Comparison of ENCODE assay signal across 14 mouse cellular contexts in the genomic region with DNA sequence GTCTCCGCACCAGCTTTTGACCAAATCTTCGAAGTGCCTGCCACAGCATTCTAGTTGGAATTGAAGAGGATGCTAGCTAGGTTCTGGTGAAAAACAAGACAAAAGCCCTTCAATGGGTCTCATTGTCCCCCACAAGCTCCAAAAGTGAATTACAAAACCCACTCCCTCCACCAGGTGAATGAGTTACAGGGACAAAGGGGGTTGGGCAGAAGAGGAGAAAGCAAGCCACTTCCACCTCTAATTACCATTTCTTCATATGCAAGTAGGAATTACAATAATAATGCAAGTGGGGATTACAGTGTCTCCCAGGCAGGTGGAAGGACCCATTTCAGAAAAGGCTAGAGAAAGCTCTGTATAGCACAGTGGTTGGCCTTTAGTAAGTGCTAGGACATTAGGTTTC. TPM values are rescaled to one million over a fixed set of nuclear protein-coding genes. Genes with fewer than 3 reads are reported as not detected.
DNase-seq lines count a peak whose midpoint lies in the region; ATAC-seq and TF ChIP-seq lines count a peak whose summit lies in the region.
"Had no signal": no experiment of that assay in that cellular context is flagged by ENCODE, and none has a peak within 500 bp of the region (broad histone marks: within the 10 kb centered on the region; RNA-seq: fewer than 3 reads in every experiment).

No protein-coding gene starts in this region.

- no peak for TF ChIP-seq RAD21 in CH12.LX (IDR thresholded peaks at IDR 0.05; ENCODE audit: low read depth, low read length)

- H3K4me2 ChIP-seq in intestine, embryonic 15.5 days (replicated peaks), result peak overlapping the region; percentile 56; the same call in 1 of the 2 replicates
- H3K4me2 ChIP-seq in intestine, embryonic 16.5 days (ENCODE audit: low read depth, low read length), result no peak overlapping the region
- peak overlapping the region; percentile 67 for H3K4me2 ChIP-seq in CH12.LX (ENCODE audit: insufficient read depth, low read depth, poor library complexity, severe bottlenecking)
- 0 out of 2 replicates have a peak overlapping the region, but pooled peaks have one; percentile 49 for H3K4me2 ChIP-seq in forebrain, postnatal 0 days (ENCODE audit: low read depth)

- no peak for TF ChIP-seq POLR2A in CH12.LX (IDR thresholded peaks at IDR 0.05; ENCODE audit: low read depth, low read length)

- 0 out of 2 replicates have a peak, but pooled peaks cover 6% of the 10 kb centered on the region for H3K27me3 ChIP-seq in intestine, embryonic 15.5 days (replicated peaks)
- peaks cover 11% of the 10 kb centered on the region for H3K27me3 ChIP-seq in intestine, embryonic 16.5 days (replicated peaks; ENCODE audit: control insufficient read depth, insufficient read depth, low read length)
- H3K27me3 ChIP-seq in CH12.LX (replicated peaks) (no peaks in the 10 kb centered on the region), E14TG2a.4 (ENCODE audit: insufficient read depth, low read length) (no peaks in the 10 kb centered on the region)
- H3K27me3 ChIP-seq in forebrain, postnatal 0 days (ENCODE audit: insufficient read depth, low read length), result no peaks in the 10 kb centered on the region

- H3K36me3 ChIP-seq in intestine, embryonic 15.5 days, result no peaks in the 10 kb centered on the region
- no peaks in the 10 kb centered on the region for H3K36me3 ChIP-seq in intestine, embryonic 16.5 days (ENCODE audit: control insufficient read depth, insufficient read depth, low read length)
- H3K36me3 ChIP-seq in CH12.LX (replicated peaks in 1 of 2; ENCODE audit: control insufficient read depth in 1 of 2, insufficient read depth in 1 of 2, low read length in 1 of 2) (peaks cover 34 to 38% of the 10 kb centered on the region in 2 experiments), E14TG2a.4 (ENCODE audit: insufficient read depth, low read length) (peaks cover 43% of the 10 kb centered on the region)
- H3K36me3 ChIP-seq in forebrain, postnatal 0 days (ENCODE audit: insufficient read depth), result no peaks in the 10 kb centered on the region

- H3K9me3 ChIP-seq in intestine, embryonic 15.5 days, result no peaks in the 10 kb centered on the region
- H3K9me3 ChIP-seq in intestine, embryonic 16.5 days (ENCODE audit: control insufficient read depth, low read length), result no peaks in the 10 kb centered on the region
- H3K9me3 ChIP-seq in CH12.LX (replicated peaks; ENCODE audit: low read length), result no peaks in the 10 kb centered on the region
- no peaks in the 10 kb centered on the region for H3K9me3 ChIP-seq in E14TG2a.4 (ENCODE audit: low read length)
- H3K9me3 ChIP-seq in forebrain, postnatal 0 days (ENCODE audit: low read length), result no peaks in the 10 kb centered on the region

- no peak overlapping the region for H3K27ac ChIP-seq in intestine, embryonic 15.5 days
- H3K27ac ChIP-seq in intestine, embryonic 16.5 days (ENCODE audit: low read length), result no peak overlapping the region
- H3K27ac ChIP-seq in CH12.LX (ENCODE audit: insufficient read depth, low read depth), result no peak overlapping the region
- H3K27ac ChIP-seq in forebrain, postnatal 0 days (ENCODE audit: low read depth, low read length), result no peak overlapping the region

- TF ChIP-seq EP300 in CH12.LX (IDR thresholded peaks at IDR 0.05; ENCODE audit: low read length), result no peak

- H3K4me1 ChIP-seq in intestine, embryonic 15.5 days (replicated peaks), result no peaks in the 10 kb centered on the region
- no peaks in the 10 kb centered on the region for H3K4me1 ChIP-seq in intestine, embryonic 16.5 days (ENCODE audit: control insufficient read depth, insufficient read depth, low read length)
- H3K4me1 ChIP-seq in CH12.LX (ENCODE audit: control insufficient read depth in 1 of 2, insufficient read depth in 2 of 2) (peaks cover 6 to 18% of the 10 kb centered on the region in 2 experiments), E14TG2a.4 (replicated peaks; ENCODE audit: low read depth, low read length) (peaks cover 48% of the 10 kb centered on the region)
- H3K4me1 ChIP-seq in forebrain, postnatal 0 days (ENCODE audit: insufficient read depth), result no peaks in the 10 kb centered on the region

- dilution Hi-C loops in CH12.LX (cut with MboI; ENCODE audit: extremely low pct_ligation_motif_present, extremely low pct_unique_long_range_greater_than_20kb, low sequenced_read_pairs), result no loop called here

- 73% methylated on average over 2 of the region's 2 CpGs for WGBS in intestine, embryonic 15.5 days
- WGBS in intestine, embryonic 16.5 days, result 73% methylated on average over 2 of the region's 2 CpGs
- WGBS in forebrain, postnatal 0 days, result 69% methylated on average over 2 of the region's 2 CpGs

- in situ Hi-C loops in CH12.LX (cut with MboI; ENCODE audit: low pct_ligation_motif_present, low pct_unique_long_range_greater_than_20kb, low sequenced_read_pairs), result no loop called here

- peaks cover 9% of the 10 kb centered on the region; the same call in 1 of the 2 replicates for H3K79me2 ChIP-seq in CH12.LX (replicated peaks; ENCODE audit: control insufficient read depth, extremely low read depth, insufficient read depth, poor library complexity, severe bottlenecking)

- no peak for ATAC-seq in intestine, embryonic 15.5 days
- ATAC-seq in intestine, embryonic 16.5 days, result no peak
- no peak for ATAC-seq in forebrain, postnatal 0 days
- ATAC-seq: activated CD4-positive, CD25-positive, alpha-beta regulatory T cell, adult 4 months had no signal

- H3K9ac ChIP-seq in intestine, embryonic 15.5 days, result no peak overlapping the region
- H3K9ac ChIP-seq in intestine, embryonic 16.5 days (ENCODE audit: low read depth, low read length), result no peak overlapping the region
- peak overlapping the region; percentile 62 for H3K9ac ChIP-seq in CH12.LX (ENCODE audit: insufficient read depth, low read depth)
- H3K9ac ChIP-seq in forebrain, postnatal 0 days, result no peak overlapping the region

- no peak for DNase-seq in CH12.LX (ENCODE audit: extremely low read depth)
- DNase-seq in forebrain, postnatal 0 days, result no peak
- no peak for DNase-seq in spleen, postnatal 4 days (ENCODE audit: low spot score in 2 of 2)
- no peak for DNase-seq in urinary bladder, postnatal 25 days (ENCODE audit: low spot score)
- DNase-seq: cerebellum, adult 2 months; gastrocnemius, postnatal 36 days; kidney, adult 2 months; lung, postnatal 36 days had no signal

- H3K4me3 ChIP-seq in intestine, embryonic 15.5 days (replicated peaks), result no peak overlapping the region
- H3K4me3 ChIP-seq in intestine, embryonic 16.5 days (ENCODE audit: low read length), result no peak overlapping the region; the same call in 1 of the 2 replicates
- H3K4me3 ChIP-seq in CH12.LX (replicated peaks in 1 of 3; ENCODE audit: low read depth in 2 of 3, low read length in 2 of 3, poor library complexity in 1 of 3) (peak overlapping the region; percentile 58 to 66 (median 59)), E14TG2a.4 (replicated peaks; ENCODE audit: low read length) (peak overlapping the region; percentile 86)
- no peak overlapping the region for H3K4me3 ChIP-seq in forebrain, postnatal 0 days (ENCODE audit: low read depth, low read length)

- TF ChIP-seq CTCF in CH12.LX (conservative IDR thresholded peaks at IDR 0.05 in 1 of 2, IDR thresholded peaks at IDR 0.05 in 1 of 2; ENCODE audit: low read depth in 2 of 2, low read length in 2 of 2), result no peak
- TF ChIP-seq CTCF in E14TG2a.4 (conservative IDR thresholded peaks at IDR 0.05; ENCODE audit: low read length), result no peak
- TF ChIP-seq CTCF in forebrain, postnatal 0 days (IDR thresholded peaks at IDR 0.05; ENCODE audit: low read depth), result no peak

TF ChIP-seq in CH12.LX, 34 proteins besides CTCF, POLR2A, EP300 and RAD21:
- TF ChIP-seq BHLHE40 (IDR thresholded peaks at IDR 0.05; ENCODE audit: low read depth, low read length) (no peak), POLR2AphosphoS2 (IDR thresholded peaks at IDR 0.05; ENCODE audit: low read depth, low read length) (no peak), RCOR1 (conservative IDR thresholded peaks at IDR 0.05; ENCODE audit: low read depth, low read length) (no peak), MAZ (IDR thresholded peaks at IDR 0.05; ENCODE audit: low read depth, low read length) (no peak), CHD2 (IDR thresholded peaks at IDR 0.05; ENCODE audit: low read length) (no peak), MYC (IDR thresholded peaks at IDR 0.05; ENCODE audit: low read depth, low read length) (no peak)
TF ChIP-seq in CH12.LX: peak in this region for 0.

RNA-seq across cellular contexts. Expression of gene Slc7a3, which starts 1.6 kb away (rescaled TPM):
- polyA plus RNA-seq in intestine, embryonic 15.5 days (2015; fragmentation: Nextera tagmentation; extraction: Ambion mirVana), result 1.5 and 1.6 TPM in 2 replicates
- 1.6 TPM in 2 replicates for polyA plus RNA-seq in intestine, embryonic 16.5 days (2015; fragmentation: Nextera tagmentation; extraction: Ambion mirVana)
- total RNA-seq in CH12.LX (2012; rRNA removed) (31.8 and 81.3 TPM in 2 replicates), CH12.LX (2014; rRNA removed) (50.4 and 53.9 TPM in 2 replicates)
- 37.5 and 44.6 TPM in 2 replicates for polyA plus RNA-seq in CH12.LX (2012; ENCODE audit: insufficient read length, low read depth)
- 14.8 and 22.7 TPM in 2 replicates for total RNA-seq in forebrain, postnatal 0 days (2014; rRNA removed)
- polyA plus RNA-seq in forebrain, postnatal 0 days (2015; fragmentation: Nextera tagmentation; extraction: Ambion mirVana), result 10.9 and 18.3 TPM in 2 replicates
- total RNA-seq: gastrocnemius, postnatal 36 days had no signal
- polyA plus RNA-seq: activated CD4-positive, CD25-positive, alpha-beta regulatory T cell, adult 4 months had no signal

RNA-seq across cellular contexts. Expression of gene Tex11, which starts 24.7 kb away (rescaled TPM):
- 0.14 and 0.23 TPM in 2 replicates for polyA plus RNA-seq in intestine, embryonic 15.5 days (2015; fragmentation: Nextera tagmentation; extraction: Ambion mirVana)
- polyA plus RNA-seq in intestine, embryonic 16.5 days (2015; fragmentation: Nextera tagmentation; extraction: Ambion mirVana), result not detected in 2 replicates
- not detected in 2 replicates for total RNA-seq in CH12.LX (2012; rRNA removed)
- total RNA-seq in CH12.LX (2014; rRNA removed), result 0.07 TPM in 1 of 2 replicates, not detected in the other
- not detected in 2 replicates for polyA plus RNA-seq in CH12.LX (2012; ENCODE audit: insufficient read length, low read depth)
- total RNA-seq in forebrain, postnatal 0 days (2014; rRNA removed), result 0.15 and 0.24 TPM in 2 replicates
- 0.05 and 0.11 TPM in 2 replicates for polyA plus RNA-seq in forebrain, postnatal 0 days (2015; fragmentation: Nextera tagmentation; extraction: Ambion mirVana)
- total RNA-seq: gastrocnemius, postnatal 36 days had no signal
- polyA plus RNA-seq: kidney, adult 2 months; liver, embryonic 16.5 days; small intestine, adult 2 months had no signal

Comparison
In these comparisons a context has a peak if more than half of its experiments do, and no peak if none do; other contexts are left out.
1. H3K4me3 ChIP-seq: peak in CH12.LX (3 of 3) and E14TG2a.4 (single experiment); none in intestine, embryonic 15.5 days (single experiment), intestine, embryonic 16.5 days (single experiment) and forebrain, postnatal 0 days (single experiment).